Mouse (Mus musculus): Measurements from ENCODE around the gene Wdr70.

GRCm38 (mm10) chr15:7935571-7936165 is 163.3 kb downstream of the Wdr70 start:
- TF ChIP-seq TAL1 (IDR thresholded peaks at IDR 0.05; ENCODE audit: low read length) (no peak), GATA1 (IDR thresholded peaks at IDR 0.05; ENCODE audit: low read length) (no peak)

Data from erythroblast, embryonic 14.5 days (primary cell).